ENCODE assay signal across 10 mouse cellular contexts in the genomic region with DNA sequence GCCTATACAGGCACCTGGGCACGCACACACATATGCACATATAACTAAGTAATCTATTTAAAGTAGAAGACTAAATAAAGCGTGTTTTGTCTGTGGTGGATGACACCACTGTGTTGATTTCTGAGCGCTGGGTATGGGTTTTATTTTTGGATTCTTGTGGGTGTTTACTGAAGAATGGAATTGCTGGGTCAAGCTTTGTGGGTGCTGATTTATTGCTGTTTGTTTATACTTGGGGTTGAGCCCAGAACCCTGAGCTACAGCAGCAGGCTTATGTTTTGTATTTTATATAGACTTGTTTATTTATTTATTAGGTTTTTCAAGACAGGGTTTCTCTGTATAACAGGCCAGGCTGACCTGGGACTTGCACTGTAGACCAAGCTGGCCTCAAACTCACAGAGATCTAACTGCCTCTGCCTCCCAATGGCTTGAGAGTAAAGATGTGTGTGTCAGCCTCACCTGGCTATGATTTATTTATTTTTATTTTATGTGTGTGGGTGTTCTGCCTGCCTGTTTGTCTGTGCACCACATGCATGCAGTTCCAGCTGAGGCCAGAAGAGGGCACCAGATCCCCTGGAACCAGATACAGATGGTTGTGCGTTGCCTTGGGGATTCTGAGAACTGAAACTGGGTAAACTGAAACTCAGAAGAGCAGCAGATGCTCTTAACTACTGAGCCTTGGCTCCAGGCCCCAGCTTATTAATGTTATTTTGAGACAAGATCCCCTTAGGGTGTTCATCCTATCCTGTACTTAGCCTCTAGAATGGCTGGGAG. TPM values are rescaled to one million over a fixed set of nuclear protein-coding genes. Genes with fewer than 3 reads are reported as not detected.
DNase-seq lines count a peak whose midpoint lies in the region; ATAC-seq and TF ChIP-seq lines count a peak whose summit lies in the region.
"Had no signal": no experiment of that assay in that cellular context is flagged by ENCODE, and none has a peak within 500 bp of the region (broad histone marks: within the 10 kb centered on the region; RNA-seq: fewer than 3 reads in every experiment).

No protein-coding gene starts in this region.

- H3K9ac ChIP-seq in midbrain, postnatal 0 days (replicated peaks; ENCODE audit: low read length, poor library complexity, severe bottlenecking) = no peak overlapping the region
- H3K9ac ChIP-seq: embryonic facial prominence, embryonic 13.5 days; limb, embryonic 12.5 days had no signal

- WGBS in midbrain, postnatal 0 days = 74% methylated on average over 4 of the region's 4 CpGs

- no peak overlapping the region for H3K27ac ChIP-seq in midbrain, postnatal 0 days (ENCODE audit: low read depth, low read length)
- H3K27ac ChIP-seq in testis, adult 2 months (ENCODE audit: control insufficient read depth, insufficient read depth, low read depth, low read length) = no peak overlapping the region
- H3K27ac ChIP-seq: embryonic facial prominence, embryonic 13.5 days had no signal

- H3K4me2 ChIP-seq in midbrain, postnatal 0 days (ENCODE audit: low read depth, low read length, poor library complexity, severe bottlenecking) = no peak overlapping the region
- H3K4me2 ChIP-seq: embryonic facial prominence, embryonic 13.5 days; limb, embryonic 12.5 days had no signal

- TF ChIP-seq CTCF in midbrain, postnatal 0 days (IDR thresholded peaks at IDR 0.05) = peak; percentile 84
- peak; percentile 94 for TF ChIP-seq CTCF in testis, adult 2 months (IDR thresholded peaks at IDR 0.05; ENCODE audit: control insufficient read depth, insufficient read depth, insufficient replicate concordance, low read depth, low read length)

- H3K4me1 ChIP-seq in midbrain, postnatal 0 days (ENCODE audit: insufficient read depth, low read length) = 0 out of 2 replicates have a peak, but pooled peaks cover 4% of the 10 kb centered on the region
- H3K4me1 ChIP-seq in testis, adult 2 months (ENCODE audit: control insufficient read depth, insufficient read depth, low read length) = peaks cover 9% of the 10 kb centered on the region

- H3K4me3 ChIP-seq in midbrain, postnatal 0 days (ENCODE audit: low read depth, low read length) = no peak overlapping the region
- H3K4me3 ChIP-seq in testis, adult 2 months (ENCODE audit: control insufficient read depth, low read depth, low read length) = no peak overlapping the region
- H3K4me3 ChIP-seq: embryonic facial prominence, embryonic 13.5 days; limb, embryonic 12.5 days had no signal

- no peak for TF ChIP-seq POLR2A in testis, adult 2 months (IDR thresholded peaks at IDR 0.05; ENCODE audit: control insufficient read depth, low read depth, low read length)

- 0 out of 2 replicates have a peak, but pooled peaks cover 4% of the 10 kb centered on the region for H3K36me3 ChIP-seq in midbrain, postnatal 0 days (ENCODE audit: insufficient read depth, low read length)
- H3K36me3 ChIP-seq in testis, adult 2 months (ENCODE audit: control insufficient read depth, insufficient read depth, low read length) = no peaks in the 10 kb centered on the region
- H3K36me3 ChIP-seq: embryonic facial prominence, embryonic 13.5 days; limb, embryonic 12.5 days had no signal

- no peaks in the 10 kb centered on the region for H3K9me3 ChIP-seq in midbrain, postnatal 0 days (ENCODE audit: low read length)
- H3K9me3 ChIP-seq: embryonic facial prominence, embryonic 13.5 days had no signal

- no peak for ATAC-seq in frontal cortex, adult (ENCODE audit: low TSS enrichment)
- no peak for ATAC-seq in midbrain, postnatal 0 days (ENCODE audit: low FRiP score)

- H3K27me3 ChIP-seq in midbrain, postnatal 0 days (ENCODE audit: insufficient read depth, low read length) = no peaks in the 10 kb centered on the region
- no peaks in the 10 kb centered on the region for H3K27me3 ChIP-seq in testis, adult 2 months (ENCODE audit: control insufficient read depth, insufficient read depth, low read length)
- H3K27me3 ChIP-seq: embryonic facial prominence, embryonic 13.5 days; limb, embryonic 12.5 days had no signal

- peak; percentile 37 to 45 for DNase-seq in frontal cortex, postnatal 25 days (ENCODE audit: low spot score in 2 of 2)
- peak; percentile 33 for DNase-seq in right cerebral cortex, adult 18-20 months
- DNase-seq in right cerebral cortex, postnatal 36 days (ENCODE audit: low spot score in 2 of 2) = no peak
- DNase-seq in cerebellum, postnatal 14 days = peak; percentile 61 to 81
- peak; percentile 52 for DNase-seq in layer of hippocampus, adult 9-11 months
- DNase-seq in midbrain, postnatal 0 days (ENCODE audit: low spot score) = peak; percentile 26

RNA-seq across cellular contexts. Expression of gene Gtf2ird2, which starts 3.3 kb away (rescaled TPM):
- 17.3 and 27.0 TPM in 2 replicates for total RNA-seq in midbrain, postnatal 0 days (2014; rRNA removed)
- 14.7 and 15.5 TPM in 2 replicates for polyA plus RNA-seq in midbrain, postnatal 0 days (2015; fragmentation: Nextera tagmentation; extraction: Ambion mirVana)
- polyA plus RNA-seq in testis, adult 2 months (2012; rRNA removed) = 13.6 and 14.9 TPM in 2 replicates

RNA-seq across cellular contexts. Expression of gene Rcc1l, which starts 10.6 kb away (rescaled TPM):
- 15.1 and 16.2 TPM in 2 replicates for total RNA-seq in midbrain, postnatal 0 days (2014; rRNA removed)
- polyA plus RNA-seq in midbrain, postnatal 0 days (2015; fragmentation: Nextera tagmentation; extraction: Ambion mirVana) = 20.1 and 21.2 TPM in 2 replicates
- polyA plus RNA-seq in testis, adult 2 months (2012; rRNA removed) = 8.9 and 10.3 TPM in 2 replicates

RNA-seq across cellular contexts. Expression of gene Ncf1, which starts 42.3 kb away (rescaled TPM):
- 4.3 and 9.2 TPM in 2 replicates for total RNA-seq in midbrain, postnatal 0 days (2014; rRNA removed)
- 2.1 and 2.2 TPM in 2 replicates for polyA plus RNA-seq in midbrain, postnatal 0 days (2015; fragmentation: Nextera tagmentation; extraction: Ambion mirVana)
- 0.56 and 0.67 TPM in 2 replicates for polyA plus RNA-seq in testis, adult 2 months (2012; rRNA removed)

Comparison
In these comparisons a context has a peak if more than half of its experiments do, and no peak if none do; other contexts are left out.
1. DNase-seq: peak in frontal cortex, postnatal 25 days (2 of 2), right cerebral cortex, adult 18-20 months (single experiment), cerebellum, postnatal 14 days (2 of 2), layer of hippocampus, adult 9-11 months (single experiment) and midbrain, postnatal 0 days (single experiment); none in right cerebral cortex, postnatal 36 days (0 of 2).